Mouse (Mus musculus): ENCODE results near the gene Hyal1.
A peak's percentile ranks its signal among the peaks of the same experiment; 100 is the strongest.

Gene Hyal1

GRCm38 (mm10) chr9:107550491-107551116 is 26.1 kb upstream of the Hyal1 start:
- DNase-seq (ENCODE audit: low spot score), result no peak

DNA sequence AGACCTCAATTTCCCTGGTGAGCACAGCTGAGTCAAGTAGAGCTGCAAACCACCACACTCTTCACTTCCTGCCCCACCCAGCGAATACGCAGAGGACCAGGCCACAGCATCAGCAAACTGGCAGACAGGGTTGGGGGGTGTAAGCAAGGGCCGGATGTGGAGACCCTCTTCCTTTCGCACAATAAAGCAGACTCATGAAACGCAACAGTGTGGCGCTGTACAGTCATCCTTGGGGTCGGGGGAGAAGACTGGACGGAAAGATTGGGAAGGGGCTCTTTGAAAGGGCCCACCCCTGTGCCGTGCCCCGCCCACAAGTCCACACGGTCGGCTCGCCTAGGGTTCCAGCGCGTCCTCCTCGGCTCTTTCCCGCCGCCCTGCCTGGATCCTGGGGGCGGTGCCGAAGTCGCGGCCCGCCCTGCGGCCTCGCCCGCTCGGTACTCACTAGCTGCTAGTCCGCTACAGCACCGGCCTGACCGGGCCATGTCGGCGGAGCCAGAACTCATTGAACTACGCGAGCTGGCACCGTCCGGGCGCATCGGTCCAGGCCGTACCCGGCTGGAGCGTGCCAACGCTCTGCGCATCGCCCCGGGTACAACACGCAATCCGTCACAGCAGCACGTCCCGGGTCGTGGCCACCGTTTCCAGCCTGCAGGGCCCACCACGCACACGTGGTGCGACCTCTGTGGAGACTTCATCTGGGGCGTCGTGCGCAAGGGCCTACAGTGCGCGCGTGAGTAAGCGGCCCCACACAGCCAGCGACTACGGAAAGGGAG is 25.4 kb upstream of the Hyal1 start, which contains the start of gene Rassf1:
TSS of gene Rassf1 (plus strand) at position 439 of the 773 bp plus-strand sequence.
- peak; percentile 40 for DNase-seq (ENCODE audit: low spot score)

DNA sequence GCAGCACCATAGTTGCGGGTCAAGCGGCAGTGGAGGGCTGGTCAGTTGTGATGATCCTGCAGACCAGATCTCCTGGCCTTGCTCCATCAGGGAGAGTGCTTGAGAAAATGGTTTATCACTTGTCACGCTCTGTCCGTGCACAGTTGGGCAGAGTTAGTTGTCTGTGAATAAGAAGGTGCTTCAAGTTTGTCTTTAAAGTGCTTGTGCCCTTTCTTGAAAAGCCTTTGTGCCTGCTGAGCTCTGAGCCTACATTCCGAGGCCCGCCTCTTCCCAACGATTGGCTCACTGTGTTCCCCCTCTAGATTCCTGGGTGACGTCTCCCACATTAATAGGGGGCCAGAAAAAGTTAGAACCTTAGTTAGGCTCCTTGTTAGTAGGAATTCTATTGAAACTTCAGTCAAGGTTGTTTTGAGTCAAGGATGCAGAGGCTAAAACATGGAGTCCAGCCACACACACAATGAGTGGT is 24.8 kb upstream of the Hyal1 start:
- no peak for DNase-seq (ENCODE audit: low spot score)

DNA sequence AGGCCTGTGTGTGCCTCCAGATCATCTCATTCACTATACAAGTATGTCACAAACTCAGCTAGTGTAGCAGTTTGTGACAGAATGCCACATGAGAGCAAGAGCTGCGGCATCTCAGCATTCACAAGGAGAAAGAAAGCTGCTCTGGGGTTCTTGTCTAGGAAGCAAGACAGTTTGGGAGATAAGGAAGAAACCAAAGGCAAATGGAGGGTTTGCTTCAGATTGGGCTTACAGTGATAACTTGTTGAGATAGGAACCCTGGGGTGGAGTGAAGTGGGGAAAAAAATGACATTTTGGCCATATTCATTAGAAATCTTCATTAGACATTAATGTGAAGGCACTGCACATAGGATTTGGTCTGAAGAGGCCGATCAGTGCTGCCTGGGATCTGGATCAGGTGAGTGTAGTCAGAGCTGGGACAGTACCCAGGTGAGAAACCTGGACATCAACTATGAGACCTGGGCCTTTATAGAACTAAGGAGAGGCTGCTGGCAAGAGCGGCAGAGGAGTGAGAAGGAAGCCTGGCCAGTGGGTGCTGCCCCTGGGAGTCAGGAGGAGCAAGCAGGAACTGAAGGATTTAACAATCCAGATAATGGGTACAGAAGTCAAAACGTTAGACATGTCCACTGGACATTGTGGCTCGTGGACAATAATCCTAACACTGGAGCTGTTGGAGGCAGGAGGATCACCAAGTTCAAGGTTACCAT is 23.9 kb upstream of the Hyal1 start:
- DNase-seq (ENCODE audit: low spot score), result no peak

DNA sequence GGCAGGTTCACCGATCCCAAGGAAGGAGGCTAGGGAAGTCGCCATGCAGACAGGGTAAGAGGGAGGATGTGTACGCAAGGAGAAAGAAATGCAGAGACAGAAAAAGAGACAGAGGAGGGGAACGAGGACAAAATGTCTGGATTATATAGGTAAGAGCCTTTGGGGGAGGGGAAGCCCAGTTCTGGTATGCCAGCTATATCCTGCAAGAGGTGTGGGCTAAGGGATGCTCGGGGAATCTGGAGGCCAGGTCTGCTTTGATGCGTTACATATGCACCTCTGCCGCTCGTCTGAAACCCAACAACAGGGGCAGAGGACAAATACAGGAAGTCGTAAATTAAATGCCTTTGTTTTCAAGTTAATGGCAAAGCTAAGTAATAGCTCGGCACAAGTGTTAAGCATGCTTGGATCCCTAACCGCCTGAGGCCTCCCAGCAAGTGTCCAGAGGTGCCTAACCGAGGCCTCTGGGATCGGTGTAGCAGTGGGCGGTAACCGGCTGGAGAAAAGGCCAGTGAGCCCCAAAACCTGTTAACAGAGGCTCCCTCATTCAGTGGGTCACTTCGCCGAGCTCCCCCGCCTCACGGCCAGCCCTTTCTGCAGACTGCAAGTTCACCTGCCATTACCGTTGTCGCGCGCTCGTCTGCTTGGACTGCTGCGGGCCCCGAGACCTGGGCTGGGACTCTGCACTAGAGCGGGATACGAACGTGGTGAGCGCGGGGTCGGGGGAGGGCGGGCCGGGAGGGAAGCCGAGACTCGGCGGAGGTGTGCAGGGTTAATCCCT is 23.0 kb upstream of the Hyal1 start:
- DNase-seq (ENCODE audit: low spot score), result peak; percentile 37

- peak; percentile 98 for DNase-seq (ENCODE audit: low spot score)
Measured at GRCm38 (mm10) chr9:107554319-107554825, 22.4 kb upstream of the Hyal1 start.

DNA sequence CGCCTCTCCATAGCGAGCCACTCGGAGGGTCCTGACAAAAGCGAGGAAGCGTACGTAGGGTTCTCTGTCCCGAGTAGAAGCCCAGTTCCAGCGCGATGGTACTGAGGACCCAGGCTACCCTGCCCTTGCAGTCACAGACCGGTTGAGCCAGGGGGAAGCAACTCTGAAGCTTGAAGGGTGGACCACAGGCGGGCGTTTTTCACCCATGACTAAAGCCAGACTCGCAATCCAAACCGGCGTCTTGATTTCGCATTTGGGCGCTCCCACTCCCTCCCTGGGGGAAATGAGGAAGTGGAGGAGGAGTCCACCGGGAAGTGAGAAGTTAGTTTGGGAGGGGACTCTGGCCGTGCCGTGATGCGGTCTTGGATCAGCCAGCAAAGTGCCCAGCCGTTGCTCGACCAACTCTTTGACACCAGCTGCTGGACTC is 21.7 kb upstream of the Hyal1 start:
- DNase-seq (ENCODE audit: low spot score), result peak; percentile 64

DNA sequence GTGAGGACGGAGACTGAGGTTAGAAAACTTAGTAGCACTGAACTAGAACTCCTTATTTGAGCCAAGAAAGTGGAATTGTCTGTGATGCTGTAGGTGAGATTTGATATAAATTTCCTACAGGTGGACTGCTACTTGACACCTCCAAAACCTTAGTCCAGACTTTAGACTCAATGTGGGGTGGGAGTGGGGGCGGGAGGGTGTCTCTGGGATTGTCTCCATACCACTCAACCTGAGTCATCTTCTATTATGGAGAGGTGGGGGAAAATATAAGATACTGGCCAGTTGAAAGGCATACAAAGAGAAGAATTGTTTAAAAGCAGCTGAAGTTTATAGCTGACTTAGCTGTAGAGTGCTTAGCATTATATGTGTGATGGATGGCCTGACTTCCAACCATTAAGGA is 21.0 kb upstream of the Hyal1 start:
- no peak for DNase-seq (ENCODE audit: low spot score)

DNA sequence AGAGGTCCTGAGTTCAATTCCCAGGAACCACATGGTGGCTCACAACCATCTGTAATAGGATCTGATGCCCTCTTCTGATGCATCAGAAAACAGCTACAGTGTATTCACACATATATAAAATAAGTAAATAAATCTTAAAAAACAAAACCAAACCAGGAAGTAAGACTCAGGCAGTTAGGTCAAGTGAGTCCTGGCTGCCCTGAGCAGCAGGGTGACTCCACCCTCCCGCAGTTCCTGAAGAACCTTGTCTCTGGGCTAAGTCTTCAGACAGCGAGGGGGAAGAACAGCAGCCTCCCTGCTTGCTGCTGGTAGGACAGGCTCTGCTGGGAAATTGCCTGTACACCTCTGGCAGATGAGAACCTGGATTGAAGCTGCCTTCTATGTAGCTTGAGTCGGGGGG is 20.4 kb upstream of the Hyal1 start:
- DNase-seq (ENCODE audit: low spot score), result no peak

DNA sequence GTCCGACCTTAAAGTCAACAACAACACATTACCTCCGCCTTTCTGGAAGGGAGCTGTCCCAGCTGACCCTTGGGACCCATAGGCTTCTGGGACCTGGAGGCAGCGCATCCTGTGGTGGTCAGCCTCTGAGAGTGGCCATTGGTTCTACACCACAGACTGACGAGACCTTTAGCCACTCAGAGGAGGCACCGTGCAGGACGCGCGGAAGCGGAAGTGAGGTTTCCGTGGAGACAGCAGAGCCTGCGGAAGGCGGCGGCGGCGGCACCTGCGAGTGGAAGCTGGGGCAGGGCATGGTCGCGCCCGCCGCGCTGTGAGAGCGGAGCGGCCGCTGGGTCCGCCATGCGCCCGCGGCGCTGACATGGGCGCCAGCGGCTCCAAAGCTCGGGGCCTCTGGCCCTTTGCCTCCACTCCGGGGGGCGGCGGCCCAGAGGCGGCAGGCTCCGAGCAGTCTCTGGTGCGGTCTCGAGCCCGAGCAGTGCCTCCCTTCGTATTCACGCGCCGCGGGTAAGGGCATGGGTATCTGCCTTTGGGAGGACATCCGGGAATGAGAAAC is 13.6 kb upstream of the Hyal1 start, which contains the start of gene Tusc2:
TSS of gene Tusc2 (plus strand) at position 227 of the 553 bp plus-strand sequence.
- peak; percentile 96 for DNase-seq (ENCODE audit: low spot score)

GRCm38 (mm10) chr9:107565556-107565955 is 11.2 kb upstream of the Hyal1 start:
- DNase-seq (ENCODE audit: low spot score), result peak; percentile 34

DNA sequence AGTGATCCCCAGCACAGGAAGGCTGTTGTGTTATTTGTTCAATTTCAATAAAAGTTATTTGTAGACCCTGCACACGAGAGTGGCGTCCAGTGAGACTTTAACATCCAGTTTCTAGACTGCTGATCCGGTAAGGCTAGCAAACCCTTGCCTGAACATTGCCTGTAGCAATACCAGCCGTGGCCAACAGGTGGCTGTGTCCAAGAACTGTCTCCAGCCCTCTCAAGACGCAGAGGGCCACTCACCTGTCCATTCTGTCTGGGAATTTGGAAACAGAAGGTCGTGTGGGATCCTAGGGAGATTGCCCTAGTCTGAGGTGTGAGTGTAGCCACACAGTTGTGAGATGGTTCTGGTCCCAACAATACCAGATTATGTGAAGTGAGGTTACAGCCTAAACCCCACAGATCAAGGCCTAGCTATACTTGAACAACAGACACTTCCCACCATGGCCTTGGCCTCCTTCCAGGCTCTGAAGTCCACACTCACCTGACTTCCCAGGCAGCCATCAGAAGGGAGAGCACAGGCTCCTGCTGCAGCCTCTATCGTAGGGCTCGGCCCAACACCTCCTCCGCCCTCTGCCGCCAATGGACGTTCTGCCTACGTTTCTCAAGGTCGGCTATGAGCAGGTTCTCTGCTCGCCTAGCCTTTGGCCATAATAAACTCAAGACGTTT is 10.6 kb upstream of the Hyal1 start:
- DNase-seq (ENCODE audit: low spot score), result peak; percentile 78

DNA sequence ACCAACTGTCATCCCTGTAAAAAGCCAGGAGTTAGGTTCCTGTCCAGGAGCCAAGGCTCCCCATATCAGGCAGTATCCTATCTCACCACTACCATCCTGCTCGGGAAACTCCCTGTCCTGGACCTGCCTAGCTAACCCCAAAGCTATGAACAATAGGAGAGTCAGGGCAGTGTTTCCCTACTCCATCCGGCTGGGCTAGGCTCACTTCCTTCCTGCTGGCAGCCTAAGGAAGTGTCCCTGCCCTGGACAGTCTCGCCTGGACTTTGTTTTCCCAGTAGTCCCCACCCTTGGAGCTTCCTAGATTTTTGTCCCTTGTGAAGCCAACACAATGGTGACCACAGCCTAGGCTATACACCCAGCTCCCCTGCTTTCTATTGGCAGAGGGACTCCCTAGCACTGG is 9.9 kb upstream of the Hyal1 start:
- no peak for DNase-seq (ENCODE audit: low spot score)

GRCm38 (mm10) chr9:107567702-107568319 is 8.9 kb upstream of the Hyal1 start, which contains the start of gene Hyal2:
Gene Hyal2, plus strand, starts transcription at chr9:107567945.
- DNase-seq (ENCODE audit: low spot score), result no peak

DNA sequence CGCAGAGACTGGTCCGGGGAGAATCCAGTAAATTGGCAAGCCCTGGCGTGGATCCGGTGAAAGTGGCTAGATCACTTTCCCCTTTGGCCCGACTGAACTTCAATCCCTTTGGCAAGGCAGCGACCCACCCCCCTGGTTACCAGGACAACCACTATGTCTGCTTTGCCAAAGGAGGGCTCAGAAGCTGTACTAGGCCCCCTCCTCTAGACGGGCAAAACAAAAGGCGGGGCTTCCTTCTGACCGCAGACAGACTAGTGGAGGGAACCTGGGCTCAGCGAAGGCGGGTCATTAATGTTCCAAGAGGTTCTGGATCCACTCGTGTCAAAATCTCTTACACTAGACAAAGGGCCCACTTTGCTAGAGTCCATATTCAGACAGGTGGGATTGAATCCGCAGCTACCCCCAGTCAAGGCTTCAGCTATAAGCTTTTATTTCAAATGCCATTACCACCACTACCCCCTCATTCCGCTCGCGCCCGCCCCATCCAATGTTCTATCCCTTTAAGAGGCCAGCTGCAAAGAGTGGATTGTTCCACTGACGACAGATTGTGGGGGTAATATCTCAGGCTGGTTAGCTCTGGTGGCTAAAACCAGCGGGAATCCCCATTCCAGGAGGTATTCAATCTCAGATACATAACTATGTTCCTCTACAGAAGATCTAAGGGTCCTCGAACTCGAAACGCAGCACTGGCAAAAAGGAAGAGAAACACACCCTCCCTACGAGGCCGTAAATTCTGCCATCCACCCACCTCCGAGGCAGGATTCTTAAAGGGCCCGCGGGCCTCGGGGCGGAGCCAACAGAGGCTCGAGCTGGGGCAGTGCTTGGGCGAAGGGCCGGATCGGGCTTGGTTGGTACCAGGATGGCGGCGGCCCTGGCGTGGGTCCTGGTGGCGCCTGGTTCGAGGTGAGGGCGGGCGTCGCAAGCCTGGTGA is 8.1 kb upstream of the Hyal1 start:
- peak; percentile 90 for DNase-seq (ENCODE audit: low spot score)

GRCm38 (mm10) chr9:107569270-107569669 is 7.5 kb upstream of the Hyal1 start:
- peak; percentile 46 for DNase-seq (ENCODE audit: low spot score)

GRCm38 (mm10) chr9:107570016-107570415 is 6.7 kb upstream of the Hyal1 start:
- no peak for DNase-seq (ENCODE audit: low spot score)

DNA sequence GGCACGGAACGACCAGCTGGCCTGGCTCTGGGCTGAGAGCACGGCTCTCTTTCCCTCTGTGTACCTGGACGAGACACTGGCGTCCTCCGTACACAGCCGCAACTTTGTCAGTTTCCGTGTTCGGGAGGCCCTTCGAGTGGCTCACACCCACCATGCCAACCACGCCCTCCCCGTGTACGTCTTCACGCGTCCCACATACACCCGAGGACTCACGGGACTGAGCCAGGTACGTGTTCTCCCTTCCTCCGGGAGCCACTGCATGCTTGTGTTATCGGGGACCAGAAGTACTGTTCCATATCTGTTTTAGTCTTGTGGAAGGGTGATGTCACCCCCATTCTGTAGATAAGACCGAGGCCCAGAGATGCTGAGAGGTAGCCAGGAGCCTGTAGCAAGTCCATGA is 5.9 kb upstream of the Hyal1 start:
- DNase-seq (ENCODE audit: low spot score), result no peak

Data from MN1 (cell line).